Mouse (Mus musculus) megakaryocyte-erythroid progenitor cell, adult 5-6 weeks (primary cell): ENCODE measurements at regions not wholly inside any gene's neighbourhood (a gene's known extent, or its start where the extent isn't known, plus 50 kb on each side); places are given as distances from the start of the nearest gene placed in this dataset.
A peak's percentile ranks its signal among the peaks of the same experiment; 100 is the strongest.

Source experiments
- ATAC-seq: replicated peaks from 2 replicates; pipeline ENCODE4 v1.8.0; 2016; ENCODE audit warnings: mild to moderate bottlenecking, inconsistent platforms; ENCODE audit not compliant: severe bottlenecking, poor library complexity, low FRiP score, low TSS enrichment

DNA sequence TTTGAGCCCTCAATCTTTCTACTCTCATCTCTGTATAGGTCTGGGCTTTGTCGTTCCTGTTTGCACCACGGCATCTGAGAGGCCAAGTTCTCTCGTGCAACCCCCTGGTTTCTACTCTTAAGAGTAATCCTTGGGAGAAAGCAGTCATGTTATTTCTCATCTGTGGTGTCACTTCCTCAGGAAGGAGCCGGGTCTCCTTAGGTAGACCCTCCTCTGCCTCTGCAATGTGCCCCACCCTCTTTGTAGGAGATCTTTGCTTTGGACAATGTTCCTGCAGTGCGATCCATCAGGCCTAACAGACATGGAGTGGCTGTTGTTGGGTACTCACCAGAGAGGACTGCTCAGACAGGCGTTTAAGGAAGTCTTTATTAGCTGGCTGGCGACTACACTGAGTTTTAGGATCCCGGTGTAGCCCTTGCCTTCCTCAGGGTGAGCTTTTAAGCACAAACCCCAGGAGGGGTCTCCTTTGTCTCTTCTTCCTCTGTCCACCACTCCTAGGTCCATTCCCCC, 94.0 kb upstream of the Hmcn1 start:
- no peak for ATAC-seq

GRCm38 (mm10) chr1:151087811-151088511, 94.4 kb upstream of the Gm47985 start:
- no peak for ATAC-seq

DNA sequence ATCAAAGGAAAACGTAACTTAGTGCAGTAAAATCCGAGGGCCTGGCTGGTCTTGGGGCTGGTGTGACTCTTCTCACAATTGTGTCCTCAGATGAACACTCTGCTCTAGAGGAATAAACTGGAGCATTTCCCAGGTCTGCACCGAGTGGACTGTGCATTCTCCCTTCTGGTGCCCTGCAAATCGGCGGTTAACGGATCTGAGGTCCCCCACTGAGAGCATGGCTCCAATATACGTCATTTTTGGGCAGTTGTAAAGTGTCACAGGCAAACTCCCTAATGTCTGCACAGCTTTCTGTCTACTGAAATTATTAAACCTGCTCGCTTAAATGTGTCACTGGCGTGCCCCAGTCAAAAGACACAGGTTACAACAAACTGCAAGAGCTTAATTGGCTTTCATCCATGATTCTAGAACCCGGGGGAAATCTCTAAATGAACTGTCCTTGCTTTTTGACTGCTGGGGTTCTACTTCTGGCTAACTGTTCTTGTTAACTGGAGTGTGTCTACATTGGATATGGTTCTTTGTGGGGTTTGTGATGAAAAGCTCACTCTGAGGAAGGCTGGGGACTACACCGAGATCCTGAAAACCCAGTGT, 93.7 kb upstream of the Gm47985 start:
- ATAC-seq: no peak

GRCm38 (mm10) chr1:151092035-151092434, 90.3 kb upstream of the Gm47985 start:
- no peak for ATAC-seq

GRCm38 (mm10) chr1:151095344-151096050, 86.8 kb upstream of the Gm47985 start:
- ATAC-seq: peak; percentile 82

DNA sequence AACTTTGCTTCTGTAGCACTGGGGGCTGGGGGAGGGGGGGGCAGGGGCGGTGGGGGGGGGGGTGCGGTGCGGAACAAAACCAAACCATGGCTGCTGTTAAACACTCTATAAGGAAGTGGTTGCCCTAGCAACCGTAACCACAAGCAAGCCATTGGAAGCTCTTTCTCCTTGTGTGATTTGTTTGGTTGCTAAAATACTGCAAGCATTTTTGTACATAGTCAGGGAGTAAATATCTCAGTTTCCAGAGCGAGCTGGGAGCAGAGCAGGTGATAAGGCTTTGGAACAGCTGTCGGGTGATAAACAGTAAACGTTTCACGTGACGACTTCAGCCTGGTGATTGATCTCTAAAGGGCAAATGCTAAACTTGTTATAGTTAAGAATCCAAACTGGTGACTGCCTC, 86.3 kb upstream of the Gm47985 start:
- peak; percentile 83 for ATAC-seq

- ATAC-seq: no peak
These were observed 84.8 kb upstream of the Gm47985 start for GRCm38 (mm10) chr1:151097506-151097905.

- no peak for ATAC-seq
These were observed 83.6 kb upstream of the Gm47985 start for GRCm38 (mm10) chr1:151098763-151099162.

DNA sequence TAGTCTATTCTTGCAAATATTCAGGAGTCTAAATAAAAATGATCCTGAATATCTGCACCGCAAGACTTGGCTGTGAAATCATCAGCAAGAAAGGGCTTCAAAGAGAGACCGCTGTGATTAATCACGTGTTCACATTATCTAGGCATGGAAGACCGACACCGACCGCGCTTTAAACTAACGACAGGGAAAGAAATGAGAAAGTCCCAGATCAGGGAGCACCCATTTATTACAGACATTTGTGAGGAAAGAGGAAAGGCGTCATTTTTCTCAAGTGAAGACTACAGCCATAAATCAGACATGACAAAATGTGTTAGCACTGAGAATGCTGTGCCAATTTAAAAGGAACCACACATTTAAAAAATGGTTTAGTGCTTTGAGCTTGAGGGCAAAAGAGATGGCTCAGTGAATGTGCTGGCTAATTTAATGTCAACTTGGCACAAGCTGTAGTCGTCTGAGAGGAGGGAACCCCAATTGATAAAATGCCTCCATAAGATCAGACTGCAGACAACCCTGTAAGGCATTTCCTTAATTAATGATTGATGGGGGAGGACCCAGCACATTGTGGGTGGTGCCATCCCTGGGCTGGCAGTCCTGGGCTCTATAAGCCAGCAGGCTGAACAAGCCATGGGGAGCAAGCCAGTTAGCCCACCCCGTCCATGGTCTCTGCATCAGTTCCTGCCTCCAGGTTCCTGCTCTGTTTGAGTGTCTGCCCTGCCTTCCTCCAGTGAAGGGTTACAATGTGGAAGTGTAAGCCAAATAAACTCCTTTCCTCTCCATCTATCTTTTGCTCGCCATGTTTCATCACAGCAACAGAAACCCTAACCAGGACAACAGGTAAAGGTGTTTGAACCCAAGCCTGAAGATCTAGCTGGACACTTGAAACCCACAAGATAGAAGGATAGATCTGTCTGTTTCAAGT, 81.5 kb upstream of the Gm47985 start:
- ATAC-seq: 0 out of 2 replicates have a peak, but pooled peaks have one; percentile 2

DNA sequence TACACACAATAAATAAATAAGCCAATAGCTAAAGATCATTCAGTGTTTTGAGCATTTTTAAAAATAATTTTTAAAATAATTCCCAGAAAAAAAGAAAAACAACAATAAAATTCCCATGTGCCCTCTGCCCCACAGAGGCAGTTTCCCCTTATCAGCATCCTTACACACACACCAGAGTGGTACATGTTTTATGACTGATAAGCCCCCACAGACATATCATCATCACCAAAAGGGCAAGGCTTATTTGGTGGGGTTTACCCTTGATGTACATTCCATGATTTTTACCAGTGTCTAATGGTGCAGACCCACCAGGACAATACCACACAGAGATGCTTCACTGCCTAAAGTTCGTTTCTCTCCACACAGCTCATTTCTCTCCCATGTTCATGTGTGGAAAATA, 80.8 kb upstream of the Gm47985 start:
- ATAC-seq: peak; percentile 85

DNA sequence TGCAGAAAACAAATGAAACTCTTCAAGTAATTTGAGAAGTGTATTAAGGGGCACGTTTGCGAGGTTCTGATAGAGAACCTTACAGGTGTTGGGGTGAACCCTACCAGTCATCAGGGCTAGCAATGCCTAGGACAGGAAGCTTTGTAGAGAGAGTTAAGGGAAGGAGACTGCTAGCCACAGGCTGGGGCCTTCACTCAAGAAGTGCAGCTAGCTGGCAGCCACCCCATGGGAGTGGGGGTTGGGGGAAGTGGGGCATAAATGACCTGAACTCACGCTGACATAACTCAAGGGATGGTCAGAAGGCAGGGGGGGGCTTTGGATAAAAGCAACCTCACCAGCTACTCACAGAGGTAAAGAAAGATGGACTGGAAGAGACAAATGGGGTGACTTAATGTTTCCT, 80.3 kb upstream of the Gm47985 start:
- peak; percentile 23; the same call in 1 of the 2 replicates for ATAC-seq

DNA sequence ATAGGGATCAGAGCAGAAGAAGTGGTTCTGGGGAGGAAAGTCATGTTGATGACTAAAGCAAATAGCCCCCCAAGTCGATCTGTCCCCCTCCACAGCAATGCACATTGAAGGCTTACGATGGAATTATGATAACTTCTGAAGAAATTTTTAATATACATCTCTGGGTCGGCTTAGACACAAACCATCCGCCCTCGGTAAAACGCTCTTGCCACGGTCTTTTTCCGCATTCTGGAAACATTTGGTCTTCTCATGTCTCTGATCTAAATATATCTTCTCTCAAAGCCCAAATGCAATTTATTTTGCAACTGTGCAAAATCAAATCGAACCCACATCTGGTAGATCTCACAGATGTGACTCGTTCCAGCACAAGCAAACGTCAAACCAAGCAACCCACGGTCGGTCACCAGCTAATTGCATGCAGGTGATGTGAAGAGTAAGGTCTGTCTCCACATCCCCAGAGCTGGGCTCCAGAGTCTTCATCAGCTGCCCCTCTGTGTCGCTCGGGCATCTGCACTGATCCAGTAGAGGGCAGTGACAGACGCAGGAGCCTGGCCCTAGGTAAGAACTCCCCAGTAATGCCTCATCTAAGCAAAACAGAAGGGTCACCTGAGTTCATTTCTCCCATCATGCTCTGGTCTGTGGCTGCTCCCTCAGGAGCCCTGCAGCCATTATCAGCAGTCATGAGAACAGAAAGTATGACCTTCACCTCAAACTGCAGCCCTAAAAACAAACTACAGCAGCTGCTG, 79.5 kb upstream of the Gm47985 start:
- 0 out of 2 replicates have a peak, but pooled peaks have one; percentile 7 for ATAC-seq

DNA sequence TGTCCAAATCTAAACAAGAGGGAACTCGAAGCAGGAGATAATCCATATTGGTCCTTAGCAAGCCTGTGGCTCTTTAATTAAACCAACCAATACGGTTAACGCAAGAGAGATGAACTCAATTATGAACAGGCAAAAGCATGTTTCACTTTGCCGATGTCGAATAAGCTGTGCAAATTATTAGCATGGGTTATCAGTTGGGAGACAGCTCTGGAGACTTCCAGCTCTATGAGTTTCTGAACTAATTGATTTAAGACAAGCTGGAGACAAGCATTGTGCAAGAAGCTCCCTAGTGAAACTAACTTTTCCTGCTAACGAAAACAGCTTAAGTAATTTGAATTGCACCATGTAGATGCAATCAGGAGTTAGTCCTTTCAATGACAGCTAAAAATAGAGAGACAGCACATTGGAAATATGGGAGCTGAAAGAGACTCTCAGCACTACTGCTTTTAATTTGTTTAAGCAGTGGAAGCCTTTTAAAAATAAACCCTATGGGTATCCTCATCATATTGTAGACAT, 78.8 kb upstream of the Gm47985 start:
- no peak for ATAC-seq

- no peak for ATAC-seq
These were observed 78.0 kb upstream of the Gm47985 start for GRCm38 (mm10) chr1:151104346-151104745.

DNA sequence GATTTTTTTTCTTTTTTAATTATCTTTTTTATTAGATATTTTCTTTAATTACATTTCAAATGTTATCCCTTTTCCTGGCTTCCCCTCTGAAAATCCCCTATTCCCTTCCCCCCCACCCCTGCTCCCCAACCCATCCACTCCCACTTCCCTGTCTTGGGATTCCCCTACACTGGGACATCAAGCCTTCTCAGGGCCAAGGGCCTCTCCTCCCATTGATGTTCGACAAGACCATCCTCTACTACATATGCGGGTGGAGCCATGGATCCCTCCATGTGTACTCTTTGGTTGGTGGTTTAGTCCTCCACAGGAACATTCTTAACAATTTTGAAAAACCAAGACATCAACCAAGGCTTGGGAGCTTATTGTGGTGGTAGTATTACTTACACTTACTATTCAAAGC, 77.5 kb upstream of the Gm47985 start:
- ATAC-seq: no peak

GRCm38 (mm10) chr1:151105251-151105650, 77.1 kb upstream of the Gm47985 start:
- no peak for ATAC-seq

DNA sequence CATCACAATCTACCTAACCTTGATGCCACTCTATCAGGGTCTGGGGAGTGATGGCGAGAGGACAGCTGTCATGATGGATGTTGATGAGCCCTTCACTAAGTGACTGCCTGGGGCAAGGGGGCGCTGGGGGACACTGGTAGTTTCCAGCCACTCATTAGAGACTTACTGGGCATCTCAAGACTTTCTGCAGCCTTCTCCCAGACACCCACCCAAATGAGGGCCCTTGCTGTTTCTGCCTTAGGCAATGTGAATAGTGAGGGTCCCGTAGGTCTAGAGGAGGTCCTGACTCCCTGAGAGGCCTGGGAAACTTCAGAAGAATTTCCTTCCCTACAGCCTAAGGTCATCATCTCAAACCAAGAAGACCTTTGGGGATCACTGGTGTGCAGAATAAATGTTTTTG, 74.9 kb upstream of the Gm47985 start:
- ATAC-seq: no peak

DNA sequence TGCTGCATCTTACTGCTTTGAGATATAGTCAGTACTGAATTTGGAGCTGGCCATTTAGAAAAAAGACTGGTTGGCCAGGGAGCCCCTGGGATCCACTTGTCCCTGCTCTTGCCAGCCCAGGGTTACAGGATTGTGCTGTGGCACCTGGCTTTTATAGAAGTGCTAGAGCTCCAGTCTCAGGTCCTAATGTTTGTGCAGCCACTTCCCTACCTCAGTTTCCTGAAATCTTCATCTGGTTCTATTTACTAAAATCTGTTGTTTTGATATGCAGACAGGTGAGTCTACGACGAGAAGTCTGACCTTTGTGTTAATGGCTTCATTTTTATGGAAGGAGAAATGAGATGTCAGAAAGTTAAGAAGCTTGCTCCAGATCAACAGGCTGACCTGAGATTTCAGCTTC, 73.0 kb upstream of the Gm47985 start:
- no peak for ATAC-seq

GRCm38 (mm10) chr1:151110412-151110811, 71.9 kb upstream of the Gm47985 start:
- ATAC-seq: no peak
